Mouse (Mus musculus) heart, embryonic 14.5 days (tissue): Measurements from ENCODE around the gene Slc38a3. TPM values are rescaled to one million over a fixed set of nuclear protein-coding genes. Genes with fewer than 3 reads are reported as not detected.

Source experiments
- ATAC-seq: fragments of 200-750 bp; cut with Nextera tagmentation; 2 replicates; pipeline ENCODE4 v1.8.0; 2017; ENCODE audit warnings: low read depth, moderate TSS enrichment; ENCODE audit not compliant: insufficient number of reproducible peaks, insufficient read depth, low FRiP score
- H3K27ac ChIP-seq, 2 experiments: fragments of 200-500 bp in 1 of 2; fragments of 300-500 bp in 1 of 2; sonication (generic) in 1 of 2; replicated peaks in 1 of 2; 2 replicates each; pipeline ENCODE4 v1.5.1; 2012 to 2014; ENCODE audit warnings: low read depth in 2 of 2, low read length in 2 of 2, control low read depth in 1 of 2, mild to moderate bottlenecking in 1 of 2, mixed read lengths in 1 of 2; ENCODE audit not compliant: control insufficient read depth in 1 of 2, insufficient read depth in 1 of 2
- H3K27me3 ChIP-seq: fragments of 300-500 bp; sonication (generic); 2 replicates; pipeline ENCODE4 v1.6.1; 2014; ENCODE audit warnings: mild to moderate bottlenecking, low read length, control low read depth; ENCODE audit not compliant: control insufficient read depth, insufficient read depth
- H3K36me3 ChIP-seq: fragments of 300-500 bp; sonication (generic); 2 replicates; pipeline ENCODE4 v1.6.1; 2014; ENCODE audit warnings: mild to moderate bottlenecking, control low read depth, low read length, mixed read lengths; ENCODE audit not compliant: control insufficient read depth, insufficient read depth
- H3K4me1 ChIP-seq, 2 experiments: fragments of 200-500 bp in 1 of 2; fragments of 300-500 bp in 1 of 2; sonication (generic) in 1 of 2; 2 replicates each; pipeline ENCODE4 v1.6.1; 2012 to 2014; ENCODE audit warnings: low read length in 2 of 2, control low read depth in 1 of 2, mixed read lengths in 1 of 2; ENCODE audit not compliant: control insufficient read depth in 2 of 2, insufficient read depth in 2 of 2
- H3K4me2 ChIP-seq: fragments of 300-500 bp; sonication (generic); 2 replicates; pipeline ENCODE4 v1.6.1; 2014; ENCODE audit warnings: mild to moderate bottlenecking, low read length
- H3K4me3 ChIP-seq, 2 experiments: fragments of 200-500 bp in 1 of 2; fragments of 300-500 bp in 1 of 2; sonication (generic) in 1 of 2; 2 replicates each; pipeline ENCODE4 v1.5.1; 2012 to 2014; ENCODE audit warnings: low read length in 2 of 2, mild to moderate bottlenecking in 2 of 2, control low read depth in 1 of 2, low read depth in 1 of 2, moderate library complexity in 1 of 2; ENCODE audit not compliant: control insufficient read depth in 1 of 2, insufficient read depth in 1 of 2
- H3K9ac ChIP-seq: fragments of 300-500 bp; sonication (generic); 2 replicates; pipeline ENCODE4 v1.6.1; 2014; ENCODE audit warnings: mild to moderate bottlenecking, low read length
- H3K9me3 ChIP-seq: fragments of 300-500 bp; sonication (generic); 2 replicates; pipeline ENCODE4 v1.6.1; 2016; ENCODE audit warnings: low read length, control low read depth; ENCODE audit not compliant: control insufficient read depth
- WGBS: fragments of 180-500 bp; shearing (Covaris S2); extraction: QIAGEN DNeasy Blood & Tissue Kit; methylation state at CpG from one replicate; pipeline ENCODE4 v1.1.7; 2014; 5-methylcytosine and 5-hydroxymethylcytosine counted together
- polyA plus RNA-seq: library from polyadenylated mRNA; unstranded; fragments of >200 nt; fragmentation: Nextera tagmentation; extraction: Ambion mirVana; gene quantifications from 2 replicates; pipeline ENCODE4 v1.2.1, GENCODE M21; 2014

The Slc38a3 gene
- 2.7 TPM in 2 replicates for polyA plus RNA-seq

DNA sequence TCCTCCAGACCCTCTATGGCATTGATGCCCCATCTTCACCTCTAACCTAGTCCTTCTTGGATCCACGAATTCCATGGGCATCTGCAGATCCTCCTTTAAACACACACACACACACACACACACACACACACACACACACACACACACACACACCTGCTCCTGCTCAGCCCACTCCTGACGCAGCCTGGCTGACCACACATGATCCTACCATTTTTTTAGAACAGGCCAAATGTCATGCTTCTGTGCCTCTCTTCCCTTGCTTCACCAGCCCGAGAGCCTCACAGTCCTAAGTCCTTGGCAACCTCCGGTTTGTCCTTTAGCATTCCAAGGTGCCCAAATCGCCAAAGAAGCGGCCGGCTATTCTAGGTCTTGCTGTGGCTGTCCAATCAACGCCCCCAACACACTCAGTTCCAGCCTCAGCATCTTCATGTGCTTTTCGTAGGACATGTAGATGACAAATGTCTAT lies at the start of gene Slc38a3:
Slc38a3 (minus strand) TSS at position 51 of the 466 bp plus-strand sequence.
- no peak for ATAC-seq
- Histone ChIP-seq H3K4me1 (peaks cover 33 to 34% of the 10 kb centered on the region in 2 experiments), H3K9me3 (no peaks in the 10 kb centered on the region), H3K4me2 (no peak within 1 kb of the TSS), H3K27ac (no peak within 1 kb of the TSS; a peak in 1 of 4 replicates), H3K9ac (no peak within 1 kb of the TSS), H3K4me3 (no peak within 1 kb of the TSS), H3K27me3 (peaks cover 19% of the 10 kb centered on the region), H3K36me3 (no peaks in the 10 kb centered on the region)
- 88% methylated on average over 9 of the region's 9 CpGs for WGBS

DNA sequence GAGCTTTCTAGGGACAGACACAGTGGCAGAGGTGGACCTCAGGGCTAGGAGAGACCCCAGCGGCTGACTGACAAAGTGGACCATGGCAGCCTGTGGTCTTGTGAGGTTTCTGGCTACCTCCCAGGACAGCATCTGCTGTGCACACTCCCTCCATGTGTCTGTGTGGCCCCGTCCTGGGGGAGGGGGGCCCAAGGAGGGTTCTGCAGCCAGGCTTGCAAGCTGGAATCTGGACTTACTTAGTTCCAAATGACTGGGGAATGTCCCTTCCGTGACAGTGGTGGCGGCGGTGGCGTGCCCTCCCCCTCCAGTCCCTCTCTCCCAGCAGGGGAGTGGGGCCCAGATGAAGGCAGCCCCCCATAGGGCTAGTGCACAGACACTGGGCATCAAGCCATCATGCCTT lies 47.6 kb upstream of the Slc38a3 start:
- Histone ChIP-seq H3K9ac (no peak overlapping the region; the same call in 1 of the 2 replicates), H3K4me2 (no peak overlapping the region), H3K27me3 (peaks cover 3% of the 10 kb centered on the region; the same call in 1 of the 2 replicates), H3K4me3 (no peak overlapping the region), H3K4me1 (peaks cover 21 to 25% of the 10 kb centered on the region in 2 experiments), H3K27ac (no peak overlapping the region), H3K36me3 (no peaks in the 10 kb centered on the region), H3K9me3 (no peaks in the 10 kb centered on the region)
- WGBS: 28% methylated on average over 6 of the region's 6 CpGs
- no peak for ATAC-seq

DNA sequence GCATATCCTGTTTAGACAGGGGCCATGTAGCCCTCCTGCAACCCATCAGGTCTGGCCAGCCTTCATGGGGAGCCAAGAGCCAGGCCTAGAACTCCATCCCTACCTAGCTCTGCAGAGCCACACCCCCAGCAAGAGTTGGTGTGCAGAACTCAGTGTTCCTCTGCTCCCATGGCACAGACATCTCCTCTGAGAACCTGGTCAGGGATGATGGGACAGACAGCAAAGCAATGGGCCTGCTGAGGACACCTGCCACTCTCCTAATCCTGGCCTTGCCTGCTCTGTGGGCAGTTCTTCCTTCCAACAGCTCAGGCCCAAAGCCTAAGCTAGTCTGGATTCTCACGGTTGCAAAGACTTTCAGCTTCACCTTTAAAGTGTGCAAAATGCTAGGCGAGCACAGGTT lies 46.3 kb upstream of the Slc38a3 start:
- H3K27ac ChIP-seq: no peak overlapping the region
- H3K4me1 ChIP-seq: peaks cover 21 to 25% of the 10 kb centered on the region in 2 experiments
- no peak for ATAC-seq
- H3K4me2 ChIP-seq: no peak overlapping the region
- H3K4me3 ChIP-seq: no peak overlapping the region
- no peaks in the 10 kb centered on the region for H3K36me3 ChIP-seq
- H3K27me3 ChIP-seq: peaks cover 4% of the 10 kb centered on the region
- no peak overlapping the region for H3K9ac ChIP-seq
- no peaks in the 10 kb centered on the region for H3K9me3 ChIP-seq
- 86% methylated on average over 2 of the region's 2 CpGs for WGBS

DNA sequence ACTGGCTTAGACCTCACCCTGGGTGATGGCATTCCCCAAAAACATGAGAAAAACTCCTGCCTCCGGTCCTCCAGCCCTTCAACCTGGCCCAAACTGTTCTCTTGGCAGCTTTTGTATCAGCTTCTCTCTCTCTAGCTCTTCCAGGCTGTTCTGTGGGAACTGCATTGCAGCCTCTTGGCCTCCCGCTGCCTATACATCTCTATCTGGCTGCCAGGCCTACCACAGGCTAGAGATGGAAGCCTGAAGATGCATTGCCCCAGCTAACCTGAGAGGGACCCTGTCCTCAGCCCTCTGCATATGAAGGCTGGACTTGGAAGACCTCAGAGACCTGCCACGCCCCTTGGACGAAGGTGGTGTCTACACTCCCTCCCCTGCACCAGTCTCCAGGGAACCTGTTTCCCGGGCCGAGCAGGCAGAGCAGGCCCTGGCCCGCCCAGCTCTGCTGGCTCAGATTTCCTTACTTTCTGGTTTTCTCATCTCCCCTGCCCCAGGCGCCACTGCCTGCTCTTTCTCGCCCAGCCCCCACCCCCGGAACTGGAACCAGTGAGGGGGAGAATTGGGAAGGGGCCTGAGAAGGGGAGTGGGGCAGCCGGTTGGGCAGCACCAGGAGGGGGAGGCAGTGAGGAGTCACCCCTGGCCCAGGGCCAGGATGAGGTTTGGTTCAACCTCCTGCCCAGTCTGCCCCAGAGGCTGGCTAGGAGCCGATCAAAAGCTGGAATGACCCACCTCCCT lies 45.1 kb upstream of the Slc38a3 start:
- Histone ChIP-seq H3K4me3 (no peak overlapping the region), H3K9me3 (no peaks in the 10 kb centered on the region), H3K27ac (peak overlapping the region; percentile 29 to 51; a peak in 3 of 4 replicates), H3K4me2 (peak overlapping the region; percentile 24; the same call in 1 of the 2 replicates), H3K4me1 (peaks cover 21 to 27% of the 10 kb centered on the region in 2 experiments), H3K9ac (no peak overlapping the region), H3K36me3 (no peaks in the 10 kb centered on the region), H3K27me3 (peaks cover 11% of the 10 kb centered on the region)
- 22% methylated on average over 12 of the region's 12 CpGs for WGBS
- ATAC-seq: 0 out of 2 replicates have a peak, but pooled peaks have one; percentile 6

DNA sequence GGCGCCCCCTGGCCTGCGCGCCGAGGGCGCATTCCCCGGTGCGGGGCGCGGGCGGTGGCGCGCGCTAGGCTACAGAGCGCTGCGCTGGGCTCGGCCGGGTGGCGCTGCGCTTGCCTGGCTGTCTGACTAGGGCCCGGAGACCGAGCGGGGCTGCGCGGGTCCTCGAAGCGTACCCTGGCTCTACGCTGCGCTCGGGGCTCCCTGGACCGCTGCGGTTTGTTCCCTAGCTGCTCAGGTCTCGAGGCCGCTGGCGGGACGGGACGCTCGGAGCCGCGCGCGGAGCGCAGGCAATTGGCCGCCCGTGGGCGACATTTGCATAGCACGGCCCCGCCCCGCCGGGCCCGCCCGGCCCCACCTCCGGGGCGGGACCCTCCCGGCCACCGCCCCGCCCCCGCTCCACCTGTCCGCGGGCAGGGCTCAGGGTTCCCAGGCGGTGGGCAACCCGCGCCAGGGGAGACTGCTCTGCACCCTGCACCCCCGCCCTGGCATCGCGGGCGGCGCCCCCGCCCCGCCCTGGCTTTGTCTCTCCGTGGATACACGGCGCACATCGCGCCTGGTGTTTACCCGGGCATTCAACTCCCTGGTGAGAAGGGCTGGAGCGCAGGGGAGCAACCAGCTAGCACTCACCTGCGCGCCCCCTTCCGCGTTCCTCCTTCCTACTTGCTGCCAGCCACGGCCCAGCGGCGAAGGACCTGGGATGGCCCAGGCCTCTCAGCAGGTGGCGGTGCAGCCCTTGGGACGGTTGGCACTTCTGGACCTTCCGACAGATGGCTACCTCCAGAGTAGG lies 40.6 kb upstream of the Slc38a3 start, which contains the start of gene Sema3f:
Sema3f (minus strand) TSS at position 779 of the 787 bp plus-strand sequence.
- WGBS: 1% methylated on average over 76 of the region's 86 CpGs
- Histone ChIP-seq H3K9ac (peak within 1 kb of the TSS; percentile 79), H3K4me3 (peak within 1 kb of the TSS; percentile 48 to 64), H3K4me1 (peaks cover 31 to 50% of the 10 kb centered on the region in 2 experiments), H3K9me3 (no peaks in the 10 kb centered on the region), H3K4me2 (peak within 1 kb of the TSS; percentile 98), H3K27me3 (peaks cover 45% of the 10 kb centered on the region), H3K27ac (peak within 1 kb of the TSS in 1 of 2 experiments; percentile 53; a peak in 1 of 4 replicates), H3K36me3 (no peaks in the 10 kb centered on the region)
- ATAC-seq: peak; percentile 81

DNA sequence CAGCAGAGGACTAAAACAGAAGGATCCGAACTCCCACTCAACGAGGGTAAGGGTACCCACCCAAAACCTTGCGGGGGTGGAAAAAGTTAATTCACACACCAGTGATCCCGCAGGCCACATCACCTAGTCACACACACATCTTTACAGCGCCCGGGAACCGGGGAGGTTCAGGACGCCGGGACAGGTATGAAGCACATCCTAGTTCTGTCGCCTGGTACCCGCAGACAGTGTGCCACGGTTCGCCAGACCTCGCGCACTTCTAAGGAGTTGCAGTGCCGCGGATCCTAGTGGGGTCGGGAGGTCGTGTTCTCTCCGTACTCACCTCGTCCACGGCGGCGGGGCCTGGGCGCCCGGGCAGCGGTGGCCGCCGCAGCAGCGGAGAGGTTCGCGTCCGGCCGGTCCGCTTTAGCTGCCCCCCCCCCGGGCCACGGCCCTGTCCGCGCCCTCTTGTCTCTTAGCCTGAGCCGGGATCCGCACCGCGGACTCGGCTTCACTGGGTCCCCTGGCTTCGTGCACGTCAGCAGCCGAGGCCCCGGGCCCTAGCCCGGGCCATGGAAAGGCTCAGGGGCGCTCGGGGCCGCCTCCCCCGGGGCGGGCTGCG lies 39.9 kb upstream of the Slc38a3 start:
- under 1% methylated on average over 51 of the region's 55 CpGs for WGBS
- H3K4me1 ChIP-seq: peaks cover 28 to 43% of the 10 kb centered on the region in 2 experiments
- H3K36me3 ChIP-seq: no peaks in the 10 kb centered on the region
- ATAC-seq: no peak; the same call in 1 of the 2 replicates
- no peaks in the 10 kb centered on the region for H3K9me3 ChIP-seq
- peaks cover 45% of the 10 kb centered on the region for H3K27me3 ChIP-seq
- peak overlapping the region; percentile 79 for H3K9ac ChIP-seq
- H3K4me2 ChIP-seq: peak overlapping the region; percentile 98
- peak overlapping the region; percentile 48 to 64 for H3K4me3 ChIP-seq
- H3K27ac ChIP-seq: peak overlapping the region in 1 of 2 experiments; percentile 53; a peak in 1 of 4 replicates
